Mouse (Mus musculus): ENCODE results near the gene Acss2. TPM values are rescaled to one million over a fixed set of nuclear protein-coding genes. Genes with fewer than 3 reads are reported as not detected.
"Not testable (repeated sequence)": the region's sequence is repeated elsewhere in the genome, so short reads cannot be mapped to it uniquely, and the experiment has no call there.

Gene Acss2
- polyA plus RNA-seq, 1 experiment from 2014 or later, result 15.0 TPM

DNA sequence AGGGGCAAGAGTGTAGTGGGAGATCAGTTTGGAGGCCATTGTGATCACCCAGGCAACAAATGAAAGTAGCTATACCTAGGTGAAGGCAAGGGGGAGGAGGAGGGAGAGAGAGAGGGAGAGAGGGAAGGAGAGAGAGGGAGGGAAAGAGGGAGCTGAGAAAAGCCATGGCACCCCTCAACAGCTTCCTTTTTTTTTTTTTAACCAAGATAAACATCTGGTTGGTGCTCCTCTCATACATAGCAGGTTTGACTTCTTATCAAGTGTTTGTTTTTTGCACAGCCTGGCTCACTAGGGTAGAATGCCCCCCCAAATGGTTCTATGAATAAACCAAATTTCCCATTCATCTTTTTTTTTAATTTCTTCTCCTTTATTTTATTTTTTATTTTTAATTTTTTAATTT, 18.5 kb downstream of the Acss2 start:
- DNase-seq (ENCODE audit: low spot score), result no peak
- Histone ChIP-seq H3K27ac (ENCODE audit: low read length) (no peak overlapping the region), H3K27me3 (replicated peaks; ENCODE audit: insufficient read depth, low read length) (no peaks in the 10 kb centered on the region), H3K4me1 (ENCODE audit: insufficient read depth, low read depth, low read length) (no peaks in the 10 kb centered on the region), H3K9ac (replicated peaks; ENCODE audit: low read depth) (no peak overlapping the region), H3K36me3 (ENCODE audit: insufficient read depth, low read length) (no peaks in the 10 kb centered on the region), H3K9me3 (ENCODE audit: low read length) (no peaks in the 10 kb centered on the region), H3K4me3 (ENCODE audit: low read depth, low read length) (no peak overlapping the region), H3K4me2 (replicated peaks; ENCODE audit: low read depth, low read length) (no peak overlapping the region)
- ATAC-seq, result no peak
- TF ChIP-seq CTCF (IDR thresholded peaks at IDR 0.05) (no peak), EP300 (IDR thresholded peaks at IDR 0.05) (no peak)

DNA sequence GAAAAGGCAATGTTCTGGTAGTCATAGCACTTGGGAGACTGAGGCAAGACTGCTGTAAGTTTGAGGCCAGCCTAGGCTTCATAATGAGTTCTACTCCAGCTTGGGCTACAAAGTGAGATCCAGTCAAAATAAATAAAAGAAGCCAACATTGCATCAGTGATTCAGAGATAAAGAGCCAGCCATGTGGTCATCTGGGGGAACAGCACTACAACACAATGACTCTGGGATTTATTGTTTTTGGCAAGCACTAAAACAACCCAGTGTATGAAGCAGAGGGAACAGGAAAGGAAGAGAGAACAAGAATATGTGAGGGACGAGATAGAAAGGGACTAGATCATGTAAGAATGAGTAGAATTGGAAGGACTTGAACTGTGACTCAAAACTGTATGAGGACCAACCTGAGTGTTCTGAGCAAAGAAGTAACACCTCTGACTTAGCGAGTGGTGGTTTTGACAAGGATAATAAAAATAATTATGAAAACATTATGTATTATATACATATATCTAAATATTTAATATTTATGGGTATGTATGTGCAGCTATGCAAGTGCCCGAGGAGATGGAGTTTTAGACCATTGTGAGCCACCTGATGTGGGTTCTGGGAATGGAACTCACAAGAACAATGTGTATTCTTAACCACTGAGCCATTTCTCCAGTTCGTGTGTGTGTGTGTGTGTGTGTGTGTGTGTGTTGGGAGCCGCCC, 20.2 kb downstream of the Acss2 start:
- TF ChIP-seq EP300 (IDR thresholded peaks at IDR 0.05), result no peak
- TF ChIP-seq CTCF (IDR thresholded peaks at IDR 0.05), result no peak
- H3K9ac ChIP-seq (replicated peaks; ENCODE audit: low read depth), result no peak overlapping the region
- 67% methylated on average over 5 of the region's 5 CpGs for WGBS
- H3K27me3 ChIP-seq (replicated peaks; ENCODE audit: insufficient read depth, low read length), result no peaks in the 10 kb centered on the region
- no peak overlapping the region for H3K27ac ChIP-seq (ENCODE audit: low read length)
- ATAC-seq (no peak), DNase-seq (ENCODE audit: low spot score) (peak; percentile 12)
- no peaks in the 10 kb centered on the region for H3K9me3 ChIP-seq (ENCODE audit: low read length)
- no peaks in the 10 kb centered on the region for H3K4me1 ChIP-seq (ENCODE audit: insufficient read depth, low read depth, low read length)
- no peak overlapping the region for H3K4me2 ChIP-seq (replicated peaks; ENCODE audit: low read depth, low read length)
- H3K36me3 ChIP-seq (ENCODE audit: insufficient read depth, low read length), result no peaks in the 10 kb centered on the region
- H3K4me3 ChIP-seq (ENCODE audit: low read depth, low read length), result no peak overlapping the region

DNA sequence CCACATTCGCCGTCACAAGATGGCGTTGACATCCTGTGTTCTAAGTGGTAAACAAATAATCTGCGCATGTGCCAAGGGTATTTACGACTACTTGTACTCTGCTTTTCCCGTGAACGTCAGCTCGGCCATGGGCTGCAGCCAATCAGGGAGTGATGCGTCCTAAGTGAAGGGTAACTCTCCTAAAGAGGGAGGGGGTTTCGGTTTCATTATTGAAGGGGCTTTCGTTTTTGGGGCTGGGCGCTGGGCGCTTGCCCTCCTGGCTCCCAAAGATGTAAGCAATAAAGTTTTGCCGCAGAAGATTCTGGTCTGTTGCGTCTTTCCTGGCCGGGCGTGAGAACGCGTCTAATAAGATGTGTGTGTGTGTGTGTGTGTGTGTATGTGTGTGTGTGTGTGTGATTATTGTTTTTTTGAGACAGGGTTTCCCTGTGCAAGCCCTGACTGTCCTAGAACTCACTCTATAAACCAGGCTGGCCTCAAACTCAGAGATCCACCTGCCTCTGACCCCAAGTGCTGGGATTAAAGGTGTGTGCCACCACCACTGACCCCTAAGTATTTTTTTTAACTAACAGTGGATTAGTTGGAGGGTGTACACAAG, 20.8 kb downstream of the Acss2 start:
- WGBS, result 78% methylated on average over 9 of the region's 19 CpGs
- H3K4me2 ChIP-seq (replicated peaks; ENCODE audit: low read depth, low read length); ATAC-seq; H3K4me1 ChIP-seq (ENCODE audit: insufficient read depth, low read depth, low read length); H3K9me3 ChIP-seq (ENCODE audit: low read length); H3K4me3 ChIP-seq (ENCODE audit: low read depth, low read length); H3K27ac ChIP-seq (ENCODE audit: low read length); H3K9ac ChIP-seq (replicated peaks; ENCODE audit: low read depth); DNase-seq (ENCODE audit: low spot score); H3K36me3 ChIP-seq (ENCODE audit: insufficient read depth, low read length); H3K27me3 ChIP-seq (replicated peaks; ENCODE audit: insufficient read depth, low read length): not testable (repeated sequence)

DNA sequence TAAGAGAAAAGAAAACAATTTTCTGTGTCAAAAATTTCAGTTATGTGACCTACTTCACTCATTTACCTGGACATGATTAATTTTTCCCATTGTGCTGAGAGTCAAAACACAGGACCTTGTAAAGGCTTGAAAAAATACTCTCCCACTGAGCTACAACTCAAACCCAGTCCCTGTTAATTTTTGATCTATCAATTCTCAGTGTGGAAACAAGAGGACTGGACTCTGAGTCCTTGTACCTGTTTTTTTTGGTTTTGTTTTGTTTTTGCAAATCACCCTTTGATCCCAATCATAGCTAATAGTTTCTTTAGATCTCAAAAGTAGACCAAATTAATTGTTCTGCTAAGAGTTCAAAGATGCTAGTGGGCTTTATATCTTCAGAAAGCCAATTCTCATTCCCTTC, 21.9 kb downstream of the Acss2 start:
- H3K4me1 ChIP-seq (ENCODE audit: insufficient read depth, low read depth, low read length), result no peaks in the 10 kb centered on the region
- no peaks in the 10 kb centered on the region for H3K9me3 ChIP-seq (ENCODE audit: low read length)
- no peak overlapping the region for H3K4me2 ChIP-seq (replicated peaks; ENCODE audit: low read depth, low read length)
- H3K27me3 ChIP-seq (replicated peaks; ENCODE audit: insufficient read depth, low read length), result no peaks in the 10 kb centered on the region
- H3K9ac ChIP-seq (replicated peaks; ENCODE audit: low read depth), result no peak overlapping the region
- no peak overlapping the region for H3K4me3 ChIP-seq (ENCODE audit: low read depth, low read length)
- no peak overlapping the region for H3K27ac ChIP-seq (ENCODE audit: low read length)
- no peaks in the 10 kb centered on the region for H3K36me3 ChIP-seq (ENCODE audit: insufficient read depth, low read length)
- ATAC-seq (no peak), DNase-seq (ENCODE audit: low spot score) (no peak)
- no peak for TF ChIP-seq EP300 (IDR thresholded peaks at IDR 0.05)
- TF ChIP-seq CTCF (IDR thresholded peaks at IDR 0.05), result no peak

DNA sequence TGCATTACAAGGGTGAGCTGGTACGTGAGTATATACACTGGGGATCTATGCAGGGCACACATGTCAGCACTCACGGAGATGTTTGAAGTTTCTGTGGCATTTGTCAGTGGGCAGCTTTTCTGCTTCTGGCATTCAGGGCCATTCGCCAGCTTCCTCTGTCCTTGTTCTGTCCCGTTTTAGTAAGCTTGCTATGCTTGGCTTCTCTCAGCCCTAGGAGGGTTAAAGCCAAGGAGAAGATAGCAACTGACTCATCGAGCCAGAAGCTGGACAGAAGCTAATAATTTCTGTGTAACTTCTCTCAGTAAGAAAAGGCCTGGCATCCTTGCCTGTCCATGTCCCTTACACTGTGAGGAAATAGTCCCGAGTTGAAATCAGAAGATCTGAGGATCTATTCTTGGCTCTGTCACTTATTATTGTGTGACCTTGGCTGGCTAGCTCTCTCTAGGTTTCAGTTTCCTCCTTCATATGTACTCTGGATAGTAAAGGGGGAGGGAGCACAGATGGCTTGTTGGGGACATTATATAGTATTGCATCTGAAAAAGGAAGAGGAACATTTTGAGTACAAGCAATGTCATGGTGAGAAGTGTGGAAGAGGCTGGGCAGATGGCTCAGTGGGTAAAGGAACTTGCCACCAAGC, 23.2 kb downstream of the Acss2 start:
- Histone ChIP-seq H3K36me3 (ENCODE audit: insufficient read depth, low read length) (no peaks in the 10 kb centered on the region), H3K4me2 (replicated peaks; ENCODE audit: low read depth, low read length) (0 out of 2 replicates have a peak overlapping the region, but pooled peaks have one; percentile 11), H3K4me1 (ENCODE audit: insufficient read depth, low read depth, low read length) (no peaks in the 10 kb centered on the region), H3K9me3 (ENCODE audit: low read length) (no peaks in the 10 kb centered on the region), H3K9ac (replicated peaks; ENCODE audit: low read depth) (no peak overlapping the region), H3K27me3 (replicated peaks; ENCODE audit: insufficient read depth, low read length) (no peaks in the 10 kb centered on the region), H3K4me3 (ENCODE audit: low read depth, low read length) (no peak overlapping the region), H3K27ac (ENCODE audit: low read length) (no peak overlapping the region)
- ATAC-seq, result peak; percentile 87
- TF ChIP-seq EP300 (IDR thresholded peaks at IDR 0.05) (no peak), CTCF (IDR thresholded peaks at IDR 0.05) (no peak)
- 41% methylated on average over 6 of the region's 6 CpGs for WGBS
- DNase-seq (ENCODE audit: low spot score), result peak; percentile 76

DNA sequence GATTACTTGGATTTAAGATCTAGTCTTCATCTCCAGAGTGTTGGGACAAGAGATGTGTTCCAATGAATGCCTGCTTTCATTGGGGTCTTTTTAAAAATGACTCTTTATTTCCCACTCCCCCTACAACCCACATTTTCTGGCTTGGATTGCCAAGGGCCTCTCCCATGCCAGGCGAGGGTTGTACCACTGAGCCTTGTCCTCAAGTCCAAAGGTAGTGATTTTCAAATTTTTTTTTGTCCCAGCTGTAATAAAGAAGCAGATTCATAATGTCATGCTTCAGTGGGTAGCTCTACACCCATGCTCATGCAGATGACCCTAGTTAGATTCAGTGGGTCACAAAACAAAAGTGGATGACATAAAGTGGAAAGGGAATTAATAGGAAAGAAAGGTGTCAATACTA, 29.2 kb downstream of the Acss2 start:
- H3K4me1 ChIP-seq (ENCODE audit: insufficient read depth, low read depth, low read length), result no peaks in the 10 kb centered on the region
- H3K4me3 ChIP-seq (ENCODE audit: low read depth, low read length), result no peak overlapping the region
- TF ChIP-seq CTCF (IDR thresholded peaks at IDR 0.05) (no peak), EP300 (IDR thresholded peaks at IDR 0.05) (no peak)
- H3K36me3 ChIP-seq (ENCODE audit: insufficient read depth, low read length), result no peaks in the 10 kb centered on the region
- H3K4me2 ChIP-seq (replicated peaks; ENCODE audit: low read depth, low read length), result no peak overlapping the region
- 53% methylated on average over 1 of the region's 1 CpGs for WGBS
- no peaks in the 10 kb centered on the region for H3K27me3 ChIP-seq (replicated peaks; ENCODE audit: insufficient read depth, low read length)
- ATAC-seq, result no peak
- no peak overlapping the region for H3K9ac ChIP-seq (replicated peaks; ENCODE audit: low read depth)
- DNase-seq (ENCODE audit: low spot score), result no peak
- H3K27ac ChIP-seq (ENCODE audit: low read length), result no peak overlapping the region
- H3K9me3 ChIP-seq (ENCODE audit: low read length), result no peaks in the 10 kb centered on the region

Data from lung, postnatal 0 days (tissue).